Mouse (Mus musculus) Patski (cell line): ENCODE measurements around the gene Pigq. TPM values are rescaled to one million over a fixed set of nuclear protein-coding genes. Genes with fewer than 3 reads are reported as not detected.
A peak's percentile ranks its signal among the peaks of the same experiment; 100 is the strongest.

Experiments
- ATAC-seq: fragments of 100-300 bp; one replicate; pipeline ENCODE4 v1.8.0; 2021
- CTCF ChIA-PET: fragments of 350-600 bp; sonication (Branson Sonifier 250); formaldehyde crosslinking; loops from one replicate; lab custom pipeline; 2022; ENCODE audit warnings: inconsistent platforms; lab: Charles Lee
- POLR2A ChIA-PET: fragments of 350-600 bp; sonication (Branson Sonifier 250); formaldehyde crosslinking; loops from one replicate; lab custom pipeline; 2022; ENCODE audit warnings: antibody characterized with exemption, inconsistent platforms; lab: Charles Lee
- DNase-seq: peaks from one replicate; pipeline ENCODE4 v3.0.0-alpha.2; 2011; ENCODE audit warnings: low read depth, low spot score
- H3K27me3 ChIP-seq: fragments of 371-371 bp; one replicate; pipeline ENCODE4 v1.5.1; 2021
- CTCF ChIP-seq: fragments of 100-300 bp; IDR thresholded peaks from one replicate; pipeline ENCODE4 v1.5.1; 2021
- in situ Hi-C: fragments of 300-500 bp; cut with MboI; formaldehyde crosslinking; loops from 3 replicates; pipeline ENCODE4 v1.11.1; 2018; ENCODE audit warnings: low pct_unique_long_range_greater_than_20kb, mixed read lengths
- polyA plus RNA-seq: library from polyadenylated mRNA; unstranded; gene quantifications from one replicate; pipeline ENCODE4 v1.2.3, GENCODE M21; 2021

The Pigq gene
- polyA plus RNA-seq, 1 experiment from 2014 or later, result 104 TPM

- in situ Hi-C loops, result no loop called here
- ChIA-PET POLR2A (interaction anchor here (0.5 to 0.6 kb wide), 2 partner anchors 21 to 32 kb away, joined by 4 to 9 read pairs; no protein-coding TSS in a partner anchor), CTCF (no interaction called here)
- DNase-seq (no peak), ATAC-seq (no peak)
- no peak for TF ChIP-seq CTCF
- peaks cover 25% of the 10 kb centered on the region for H3K27me3 ChIP-seq
Measured at GRCm38 (mm10) chr17:25949981-25950380, 5.2 kb upstream of the Pigq start.

- POLR2A ChIA-PET, result no interaction called here
- CTCF ChIA-PET, result no interaction called here
- ATAC-seq (no peak), DNase-seq (no peak)
- in situ Hi-C loops, result no loop called here
- H3K27me3 ChIP-seq, result peaks cover 21% of the 10 kb centered on the region
- TF ChIP-seq CTCF, result no peak
Measured at GRCm38 (mm10) chr17:25948051-25948450, 3.3 kb upstream of the Pigq start.

- POLR2A ChIA-PET, result no interaction called here
- in situ Hi-C loops, result no loop called here
- no peak for TF ChIP-seq CTCF
- H3K27me3 ChIP-seq, result peaks cover 16% of the 10 kb centered on the region
- no peak for DNase-seq
- no peak for ATAC-seq
- CTCF ChIA-PET, result no interaction called here
Measured at GRCm38 (mm10) chr17:25947576-25947975, 2.8 kb upstream of the Pigq start.

- ChIA-PET CTCF (no interaction called here), POLR2A (no interaction called here)
- no peak for TF ChIP-seq CTCF
- in situ Hi-C loops, result no loop called here
- H3K27me3 ChIP-seq, result peaks cover 10% of the 10 kb centered on the region
- DNase-seq, result no peak
- ATAC-seq, result no peak
Measured at GRCm38 (mm10) chr17:25946891-25947290, 2.2 kb upstream of the Pigq start.

- TF ChIP-seq CTCF, result no peak
- ATAC-seq (no peak), DNase-seq (no peak)
- H3K27me3 ChIP-seq, result peaks cover 4% of the 10 kb centered on the region
- CTCF ChIA-PET, result no interaction called here
- in situ Hi-C loops, result no loop called here
- POLR2A ChIA-PET, result interaction anchor here (1.1 to 1.5 kb wide), 2 partner anchors 17 to 27 kb away, joined by 3 to 4 read pairs; partner anchors contain the start of gene Rab40c
Measured at GRCm38 (mm10) chr17:25946349-25946748, 1.6 kb upstream of the Pigq start.

GRCm38 (mm10) chr17:25945517-25946155 lies 900 bp upstream of the Pigq start:
- TF ChIP-seq CTCF, result no peak
- in situ Hi-C loops, result no loop called here
- ATAC-seq, result peak; percentile 61
- no peak for DNase-seq
- ChIA-PET CTCF (interaction anchor here (1.3 kb wide), 1 partner anchor 61 kb away, joined by 3 read pairs; no protein-coding TSS in a partner anchor), POLR2A (interaction anchor here (1.1 to 1.5 kb wide), 2 partner anchors 17 to 26 kb away, joined by 3 to 4 read pairs; partner anchors contain the start of gene Rab40c)
- H3K27me3 ChIP-seq, result no peaks in the 10 kb centered on the region

- DNase-seq, result no peak
Measured at GRCm38 (mm10) chr17:25943769-25944168, 967 bp downstream of the Pigq start.

GRCm38 (mm10) chr17:25943221-25943620 lies 1.5 kb downstream of the Pigq start:
- CTCF ChIA-PET, result interaction anchor here (1.1 to 1.2 kb wide), 2 partner anchors 17 to 19 kb away, joined by 3 read pairs; no protein-coding TSS in a partner anchor
- in situ Hi-C loops, result no loop called here

More at GRCm38 (mm10) chr17:25943769-25944168, 967 bp downstream of the Pigq start:
- no peak for TF ChIP-seq CTCF
- in situ Hi-C loops, result no loop called here
- no peak for ATAC-seq
- ChIA-PET CTCF (interaction anchor here (1.1 to 1.2 kb wide), 3 partner anchors 17 to 49 kb away, joined by 3 to 4 read pairs (median 3); no protein-coding TSS in a partner anchor), POLR2A (no interaction called here)
- H3K27me3 ChIP-seq, result no peaks in the 10 kb centered on the region

GRCm38 (mm10) chr17:25942597-25943151 lies 2.1 kb downstream of the Pigq start:
- H3K27me3 ChIP-seq, result no peaks in the 10 kb centered on the region
- TF ChIP-seq CTCF, result no peak
- no peak for DNase-seq
- ChIA-PET CTCF (interaction anchor here (1.1 to 1.2 kb wide), 4 partner anchors 18 to 49 kb away, joined by 3 read pairs; no protein-coding TSS in a partner anchor), POLR2A (interaction anchor here (0.7 to 1.6 kb wide), 3 partner anchors 13 to 29 kb away, joined by 3 to 5 read pairs (median 3); no protein-coding TSS in a partner anchor)
- no peak for ATAC-seq
- in situ Hi-C loops, result no loop called here

More at GRCm38 (mm10) chr17:25943221-25943620, 1.5 kb downstream of the Pigq start:
- no peak for TF ChIP-seq CTCF
- DNase-seq (no peak), ATAC-seq (no peak)
- POLR2A ChIA-PET, result interaction anchor here (1.0 kb wide), 1 partner anchor 12 kb away, joined by 3 read pairs; no protein-coding TSS in a partner anchor
- no peaks in the 10 kb centered on the region for H3K27me3 ChIP-seq

GRCm38 (mm10) chr17:25941511-25942241 lies 3.1 kb downstream of the Pigq start:
- no peak for TF ChIP-seq CTCF
- in situ Hi-C loops, result no loop called here
- ChIA-PET CTCF (interaction anchor here (1.1 to 1.2 kb wide), 2 partner anchors 21 to 48 kb away, joined by 3 read pairs; no protein-coding TSS in a partner anchor), POLR2A (interaction anchor here (0.7 to 1.6 kb wide), 3 partner anchors 21 to 44 kb away, joined by 3 to 5 read pairs (median 3); partner anchors contain the start of gene Capn15)
- no peaks in the 10 kb centered on the region for H3K27me3 ChIP-seq
- ATAC-seq, result peak; percentile 10
- no peak for DNase-seq
